Mouse (Mus musculus) bone marrow, adult 2 months (tissue): ENCODE data around the gene Plcb4.

Experiments used
- CTCF ChIP-seq: fragments of 200-500 bp; IDR thresholded peaks from 2 replicates; pipeline ENCODE4 v1.5.1; 2011; ENCODE audit warnings: low read length, control low read depth; ENCODE audit not compliant: control insufficient read depth, insufficient read depth
- POLR2A ChIP-seq: fragments of 200-500 bp; IDR thresholded peaks from 2 replicates; pipeline ENCODE4 v1.6.1; 2011; ENCODE audit warnings: low read depth, mild to moderate bottlenecking, control low read depth, low read length, borderline replicate concordance; ENCODE audit not compliant: control insufficient read depth

DNA sequence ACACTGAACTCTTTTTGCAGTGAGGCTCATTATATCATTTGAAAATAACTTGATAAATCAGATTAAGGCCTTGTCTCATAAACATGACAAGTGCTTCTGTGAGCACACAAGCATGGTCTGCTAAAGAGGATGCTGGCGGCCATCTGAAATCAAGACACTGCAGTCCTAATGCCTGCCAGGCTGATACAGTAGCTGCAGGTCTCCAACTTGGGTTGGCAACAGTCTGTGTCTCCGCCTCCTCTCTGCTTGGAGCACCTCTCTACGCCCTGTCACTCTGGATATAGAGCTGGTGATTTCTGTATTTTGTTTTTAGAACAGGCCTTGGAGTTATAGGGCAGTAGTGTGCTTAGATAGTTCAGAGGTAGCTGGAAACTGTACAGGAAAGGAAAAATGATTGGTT, 188.1 kb downstream of the Plcb4 start:
- no peak for TF ChIP-seq CTCF
- no peak for TF ChIP-seq POLR2A
